Mouse (Mus musculus): ENCODE measurements around the gene Svop. TPM values are rescaled to one million over a fixed set of nuclear protein-coding genes. Genes with fewer than 3 reads are reported as not detected.

Svop gene
- total RNA-seq, 2 experiments from 2014 or later: 191 to 211 TPM

DNA sequence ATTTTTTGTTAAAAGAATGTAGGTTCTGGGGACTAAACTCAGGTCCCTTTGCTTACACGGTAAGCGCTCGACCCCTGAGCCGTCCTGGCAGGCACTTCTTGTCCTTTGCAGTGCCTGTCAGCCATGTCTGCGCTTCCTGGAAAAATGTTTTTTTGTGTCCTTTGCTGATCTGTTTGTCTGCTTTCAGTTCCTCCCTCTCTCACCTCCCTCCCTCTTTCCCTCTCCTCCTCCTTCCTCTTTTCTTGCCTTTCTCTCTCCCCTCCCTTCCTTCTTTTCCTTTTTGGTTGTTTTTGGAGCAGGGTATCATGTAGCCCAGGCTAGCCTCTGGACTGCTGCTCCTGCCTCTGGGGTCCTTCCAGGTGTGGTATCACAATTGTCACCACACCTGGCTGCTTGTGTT is 23.7 kb upstream of the Svop start:
- no peak for DNase-seq (ENCODE audit: low spot score in 2 of 2)
- intact Hi-C loops (cut with DNase I): no loop called here

DNA sequence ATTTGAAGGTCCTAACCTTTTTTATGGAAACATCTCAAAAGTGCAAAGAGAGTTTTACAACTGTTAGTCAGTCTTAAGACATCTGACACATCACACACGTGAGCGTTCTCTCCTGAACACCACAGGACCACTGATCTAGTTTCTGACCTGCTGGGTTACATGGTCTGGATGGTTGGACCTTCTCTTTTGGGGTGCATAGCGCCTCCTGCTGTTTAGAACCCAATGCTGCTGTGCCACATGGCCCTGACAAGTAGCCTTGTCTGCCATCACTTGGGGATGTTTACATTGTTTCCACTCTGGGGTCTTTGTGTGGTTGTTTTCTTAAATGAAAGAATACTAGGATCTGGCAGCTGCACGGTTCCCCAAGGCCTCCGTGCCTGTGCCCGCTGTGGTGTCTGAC is 22.0 kb upstream of the Svop start:
- DNase-seq (ENCODE audit: low spot score in 2 of 2): no peak
- intact Hi-C loops (cut with DNase I): no loop called here

DNA sequence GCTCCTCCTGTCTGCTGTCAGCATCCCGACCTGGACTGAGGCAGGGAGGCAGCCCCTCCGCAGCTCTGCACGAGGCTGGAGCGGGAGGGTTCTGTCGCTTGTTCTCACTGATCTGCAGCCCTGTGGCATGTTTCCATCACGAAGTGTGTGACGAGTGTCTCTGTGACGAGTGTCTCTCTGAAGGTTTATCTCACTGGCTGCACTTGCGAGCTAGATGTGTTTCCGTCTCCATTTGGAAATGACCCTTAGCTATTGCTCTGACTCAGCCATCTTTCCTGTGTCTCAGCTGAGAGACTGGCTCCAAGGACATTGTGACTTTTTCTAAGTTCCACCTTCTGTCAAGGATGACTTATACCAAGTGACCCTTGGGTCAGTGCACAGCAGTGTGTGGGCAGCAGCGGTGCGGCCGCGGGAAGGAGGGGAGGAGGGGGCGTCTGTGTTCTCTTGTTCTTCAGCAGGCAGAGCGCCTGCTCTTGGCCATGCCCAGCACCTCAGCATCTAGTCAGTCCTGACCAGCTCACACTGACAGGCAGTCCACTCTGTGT is 15.1 kb upstream of the Svop start:
- no peak for DNase-seq (ENCODE audit: low spot score in 2 of 2)
- intact Hi-C loops (cut with DNase I): no loop called here

DNA sequence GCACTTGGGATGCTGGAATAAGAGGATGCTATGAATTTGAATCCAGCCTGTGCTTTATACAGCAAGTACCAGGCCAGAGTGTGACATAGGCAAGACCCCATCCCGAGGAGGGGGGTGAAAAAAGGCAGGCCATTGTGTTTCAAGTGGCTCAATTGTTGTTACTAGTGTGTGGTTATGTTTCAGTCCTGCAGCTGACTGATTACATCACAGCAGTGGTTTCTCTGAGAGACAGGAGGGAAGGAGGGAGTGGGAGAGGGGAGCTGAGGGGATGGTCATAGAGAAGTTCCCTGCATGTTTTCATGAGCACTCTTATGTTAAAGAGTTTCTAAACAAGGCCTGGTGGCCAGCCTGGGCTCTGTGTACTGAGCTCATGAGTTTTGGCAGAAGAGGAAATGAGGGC is 11.4 kb upstream of the Svop start:
- no peak for DNase-seq (ENCODE audit: low spot score in 2 of 2)
- intact Hi-C loops (cut with DNase I): no loop called here

DNA sequence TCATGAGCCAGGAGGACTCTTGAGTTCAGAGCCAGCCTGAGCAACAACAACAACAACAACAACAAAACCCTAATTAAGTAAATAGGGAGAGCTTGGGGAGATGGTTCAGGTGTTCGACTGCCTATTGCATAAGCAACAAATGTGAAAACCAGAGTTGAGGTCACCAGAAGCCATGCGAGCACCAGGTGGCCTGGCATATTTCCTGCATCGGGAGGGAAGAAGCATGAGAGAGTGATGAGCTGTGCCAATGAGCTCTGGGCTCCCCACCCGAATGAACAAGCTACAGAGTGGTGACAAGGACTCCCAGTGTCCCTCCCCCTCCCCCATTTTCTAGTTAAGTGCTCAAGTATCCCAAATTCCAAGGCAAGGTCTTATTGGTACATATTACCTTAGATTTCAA is 10.5 kb upstream of the Svop start:
- intact Hi-C loops (cut with DNase I): no loop called here
- no peak for DNase-seq (ENCODE audit: low spot score in 2 of 2)

DNA sequence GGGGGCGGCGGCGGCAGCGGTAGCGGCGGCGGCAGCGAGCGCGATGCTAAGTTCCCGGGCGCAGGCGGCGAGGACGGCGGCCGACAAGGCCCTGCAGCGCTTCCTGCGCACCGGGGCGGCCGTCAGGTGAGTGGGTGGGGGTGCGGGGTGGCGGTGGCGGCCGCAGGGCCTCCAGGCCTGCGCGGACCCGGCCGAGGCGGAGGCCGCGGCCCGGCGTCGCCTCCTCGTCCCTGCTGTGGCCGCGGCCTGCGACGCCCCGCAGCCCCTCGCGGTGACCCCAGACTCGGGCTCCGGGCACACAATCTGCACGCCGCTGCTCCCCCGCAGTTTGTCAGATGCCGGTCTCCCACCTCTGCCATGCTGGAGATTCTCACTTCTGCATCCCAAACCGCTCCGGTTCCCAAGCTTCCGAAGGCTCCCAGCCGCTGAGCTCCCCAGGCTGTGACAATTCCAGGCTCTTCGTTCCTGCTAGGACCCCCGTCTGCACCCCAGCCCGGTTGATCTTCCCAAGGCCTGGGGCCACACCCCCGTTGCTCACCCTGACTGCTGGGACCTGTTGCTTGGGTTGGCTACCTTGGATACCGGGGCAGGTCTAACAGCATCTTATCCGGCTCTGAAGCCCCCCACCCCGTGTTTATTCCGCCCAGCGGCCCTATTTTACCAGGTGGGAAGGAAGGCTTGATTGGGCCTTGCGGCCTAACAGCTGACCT is 9.2 kb upstream of the Svop start:
- DNase-seq (ENCODE audit: low spot score in 2 of 2): no peak
- intact Hi-C loops (cut with DNase I): no loop called here

DNA sequence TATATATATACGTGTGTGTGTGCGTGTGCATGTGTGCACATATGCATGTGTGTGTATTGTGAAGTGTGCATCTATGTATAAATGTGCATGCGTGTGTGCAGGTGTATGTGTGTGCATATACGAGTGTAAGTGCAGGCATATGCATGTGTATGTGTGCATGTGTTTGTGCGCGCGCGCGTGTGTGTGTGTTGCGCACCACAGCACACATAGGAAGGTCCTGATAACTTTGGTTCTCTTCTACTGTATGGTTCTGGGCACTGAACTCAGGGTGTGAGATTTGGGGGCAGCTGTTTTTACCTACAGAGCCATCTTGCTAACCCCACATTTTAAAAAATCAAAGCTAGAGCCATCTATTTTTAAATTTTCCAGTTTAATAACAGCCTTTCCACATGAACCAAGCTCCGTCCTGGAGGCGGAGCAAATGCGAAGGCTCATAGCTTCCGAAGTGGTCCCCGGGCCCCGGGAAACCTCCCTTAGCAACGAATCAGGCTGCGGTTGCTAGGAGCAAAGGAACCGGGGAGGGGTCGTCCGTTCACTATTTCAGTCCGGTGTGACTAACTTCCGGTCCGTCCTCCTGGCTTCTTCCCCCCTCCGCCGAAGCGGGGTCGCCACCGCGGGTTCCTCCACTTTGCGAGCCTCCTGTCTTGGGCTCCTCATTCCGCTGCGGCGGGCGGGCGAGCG is 8.5 kb upstream of the Svop start:
- intact Hi-C loops (cut with DNase I): no loop called here
- DNase-seq (ENCODE audit: low spot score in 2 of 2): peak; percentile 94 to 95

DNA sequence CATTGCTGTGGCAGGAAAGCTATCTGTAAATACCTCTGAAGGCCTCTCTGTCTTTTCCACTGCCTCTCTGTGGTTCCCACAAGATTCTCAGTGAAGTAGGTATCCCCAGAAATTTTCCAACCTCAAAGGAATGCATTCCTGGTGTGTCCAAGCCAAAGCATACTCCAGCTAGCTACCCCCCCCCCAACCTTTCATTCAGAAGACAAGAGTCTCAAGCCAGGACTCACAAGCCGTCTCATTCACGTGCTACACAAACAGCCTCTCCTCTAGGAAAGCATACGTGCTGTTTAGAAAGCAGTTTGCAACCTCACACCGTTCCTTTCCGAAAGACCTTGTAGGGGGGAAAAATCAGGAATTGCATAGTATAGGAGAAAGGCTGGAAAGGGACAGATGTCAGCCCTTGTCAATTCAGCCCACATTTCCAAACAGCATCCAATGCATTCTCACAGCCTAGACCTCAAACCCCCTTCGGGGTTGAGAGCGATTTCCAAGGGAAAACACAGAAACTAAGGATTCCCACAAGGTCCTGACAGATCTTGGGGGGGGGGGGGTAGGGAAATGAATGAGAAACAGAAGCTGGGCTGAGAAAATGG is 853 bp downstream of the Svop start:
- no peak for DNase-seq (ENCODE audit: low spot score in 2 of 2)
- intact Hi-C loops (cut with DNase I): no loop called here

DNA sequence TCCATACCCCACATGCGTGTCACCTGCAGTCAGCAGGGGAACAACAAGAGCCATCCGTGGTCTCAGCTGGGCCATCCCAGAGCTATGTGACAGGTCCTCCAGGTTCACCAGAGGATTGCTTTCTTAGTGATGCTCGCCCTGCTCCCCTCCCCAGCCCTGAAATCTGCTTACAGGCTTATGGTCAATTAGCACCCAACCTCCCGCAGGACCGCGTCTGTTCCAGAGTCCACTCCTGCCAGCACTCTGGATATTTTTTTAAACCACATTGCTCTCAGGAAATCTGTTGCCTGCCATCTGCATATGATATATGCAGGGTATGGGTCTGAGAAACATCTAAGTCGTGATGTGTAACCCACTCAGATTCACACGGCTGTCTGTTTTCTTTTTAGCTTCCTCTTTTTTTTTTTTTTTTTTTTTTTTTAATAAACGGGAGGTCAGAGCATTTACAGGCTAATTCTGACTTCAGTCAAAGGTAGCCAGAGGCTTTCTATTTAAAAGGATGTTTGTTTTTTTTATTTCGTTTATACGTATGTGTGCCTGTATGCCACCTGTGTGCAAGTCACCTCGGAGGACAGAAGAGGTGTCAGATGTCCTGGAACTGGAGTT is 3.4 kb downstream of the Svop start:
- intact Hi-C loops (cut with DNase I): no loop called here
- DNase-seq (ENCODE audit: low spot score in 2 of 2): peak; percentile 34 to 60

DNA sequence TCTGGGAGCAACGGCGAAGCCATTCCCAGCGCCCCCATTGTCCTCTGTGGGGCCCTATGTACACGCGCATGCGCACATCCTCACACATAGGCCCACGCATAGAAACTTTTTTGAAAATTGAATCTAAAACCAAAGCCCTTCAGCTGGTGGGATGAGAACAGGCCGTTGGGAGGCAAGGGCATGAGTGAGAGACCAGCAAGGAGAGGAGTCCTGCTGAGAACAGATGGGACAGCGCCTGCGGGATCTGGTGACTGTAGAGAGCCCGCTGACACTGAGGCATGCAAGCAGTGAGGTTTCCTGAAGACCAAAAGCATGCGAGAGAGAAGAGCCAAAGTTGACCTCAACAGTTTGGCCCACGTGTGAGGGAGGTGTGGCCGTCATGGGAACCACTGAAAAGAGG is 5.9 kb downstream of the Svop start:
- intact Hi-C loops (cut with DNase I): no loop called here
- DNase-seq (ENCODE audit: low spot score in 2 of 2): no peak

DNA sequence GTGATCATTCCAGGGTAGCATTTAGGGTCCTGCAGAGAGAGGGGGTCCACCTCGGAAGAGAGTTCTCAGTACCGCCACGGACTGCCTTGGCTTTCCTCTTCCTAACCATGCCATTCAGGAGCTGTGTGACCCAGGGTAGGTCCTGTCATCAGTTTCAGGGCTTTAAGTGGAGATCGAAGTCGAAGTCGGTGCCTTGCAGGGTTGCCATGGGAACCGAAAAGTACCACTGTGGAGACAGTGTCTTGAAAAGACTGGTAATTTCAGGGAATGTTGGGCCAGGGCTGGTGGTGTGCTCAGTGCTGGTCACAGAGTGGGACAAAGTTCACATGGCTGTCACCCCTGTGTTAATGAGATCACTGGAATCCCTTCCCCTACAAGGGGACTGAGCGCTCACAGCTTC is 14.4 kb downstream of the Svop start:
- DNase-seq (ENCODE audit: low spot score in 2 of 2): no peak

DNA sequence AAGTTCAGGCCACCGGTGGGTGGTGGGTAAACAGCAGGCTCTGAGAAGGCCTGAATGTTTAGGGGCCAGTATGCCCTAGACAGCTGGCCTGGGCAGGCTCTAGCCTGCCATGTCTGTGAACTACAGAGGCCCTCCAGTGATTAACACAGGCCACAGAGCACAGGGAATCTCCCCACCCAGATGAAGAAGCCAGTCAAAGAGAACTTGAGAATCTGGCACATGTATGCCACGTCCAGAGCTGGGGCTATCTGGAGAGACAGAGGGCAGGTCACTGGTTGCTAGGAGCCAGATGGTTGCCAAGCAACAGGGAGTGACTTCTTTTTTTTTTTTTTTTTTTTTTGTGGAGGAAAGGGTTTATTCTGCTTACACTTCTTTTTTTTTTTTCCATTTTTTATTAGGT is 19.1 kb downstream of the Svop start:
- DNase-seq (ENCODE audit: low spot score in 2 of 2): no peak
- intact Hi-C loops (cut with DNase I): no loop called here

More for the DNA sequence above, 14.4 kb downstream of the Svop start:
- intact Hi-C loops (cut with DNase I): no loop called here

DNA sequence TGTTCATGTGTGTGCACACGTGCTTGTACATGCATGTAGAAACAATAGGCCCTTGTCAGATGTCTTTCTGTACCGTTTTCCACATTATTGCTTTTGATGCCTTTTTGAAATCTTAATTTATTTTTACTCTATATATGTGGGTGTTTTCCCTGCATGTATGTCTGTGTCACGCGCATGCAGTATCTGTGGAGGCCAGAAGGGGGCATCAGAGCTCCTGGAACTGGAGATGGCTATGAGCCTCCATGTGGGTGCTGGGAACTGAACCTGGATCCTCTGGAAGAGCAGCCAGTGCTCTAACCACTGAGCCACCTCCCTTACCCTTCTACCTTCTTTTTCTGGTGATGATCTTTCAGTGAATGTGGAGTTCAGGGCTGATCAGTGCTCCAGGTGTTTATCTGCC is 20.5 kb downstream of the Svop start:
- no peak for DNase-seq (ENCODE audit: low spot score in 2 of 2)
- intact Hi-C loops (cut with DNase I): no loop called here

DNA sequence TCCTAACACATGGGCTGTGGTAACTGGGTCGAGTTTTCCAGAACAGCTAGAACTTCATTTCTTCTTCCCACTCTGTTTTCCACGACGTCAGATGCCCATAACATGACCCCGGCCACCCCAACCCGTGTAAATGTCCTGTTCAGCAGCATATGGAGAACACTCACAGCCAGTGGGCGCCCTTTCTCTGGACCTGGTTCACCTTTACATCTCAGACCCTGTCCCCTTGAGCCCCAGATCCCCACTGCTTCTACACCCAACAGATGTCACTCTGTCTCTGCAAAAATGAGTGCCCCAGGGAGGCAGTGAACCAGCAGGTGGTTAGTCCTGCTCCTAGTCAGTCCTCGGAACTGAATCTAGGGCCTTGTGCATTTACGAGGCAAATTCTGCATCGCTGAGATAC is 23.4 kb downstream of the Svop start:
- no peak for DNase-seq (ENCODE audit: low spot score in 2 of 2)
- intact Hi-C loops (cut with DNase I): no loop called here

DNA sequence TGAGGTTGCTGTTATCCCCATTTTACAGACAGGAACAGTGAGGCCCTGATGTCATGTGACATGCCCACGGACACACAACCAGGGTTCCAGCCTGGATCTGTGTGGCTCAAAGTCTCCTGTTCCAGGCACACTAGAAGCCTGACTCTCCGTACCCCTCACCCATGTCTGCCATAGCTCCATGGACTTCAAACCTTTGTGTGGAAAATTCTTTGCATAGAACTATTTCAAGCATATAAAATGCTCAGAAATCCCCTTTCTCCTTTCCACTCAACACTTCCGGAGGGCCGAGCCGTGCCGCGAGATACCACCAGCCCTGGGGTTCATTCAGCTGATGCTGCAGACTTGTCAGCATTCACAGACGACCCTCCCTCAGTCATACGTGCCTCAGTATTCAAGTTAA is 23.8 kb downstream of the Svop start:
- intact Hi-C loops (cut with DNase I): no loop called here
- no peak for DNase-seq (ENCODE audit: low spot score in 2 of 2)

DNA sequence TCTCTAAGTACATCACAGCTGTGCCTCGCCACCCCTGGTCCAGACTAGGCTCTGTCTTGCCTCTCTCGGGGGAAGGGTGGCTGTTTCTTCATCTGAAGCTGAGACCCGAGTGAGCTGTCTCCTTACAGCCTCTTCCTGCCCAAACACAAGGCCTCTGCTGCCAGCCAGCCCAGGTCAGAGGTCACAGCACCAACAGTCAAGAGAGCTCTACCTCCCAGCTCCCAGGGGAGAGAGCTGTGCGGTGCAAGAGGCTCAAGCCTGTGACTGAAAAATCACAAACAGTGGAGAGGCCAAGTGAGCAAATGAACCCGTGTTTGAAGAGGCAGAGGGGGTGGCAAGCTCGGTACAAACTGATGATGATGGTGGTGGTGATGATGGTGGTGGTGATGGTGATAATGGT is 24.8 kb downstream of the Svop start:
- intact Hi-C loops (cut with DNase I): no loop called here
- no peak for DNase-seq (ENCODE audit: low spot score in 2 of 2)

DNA sequence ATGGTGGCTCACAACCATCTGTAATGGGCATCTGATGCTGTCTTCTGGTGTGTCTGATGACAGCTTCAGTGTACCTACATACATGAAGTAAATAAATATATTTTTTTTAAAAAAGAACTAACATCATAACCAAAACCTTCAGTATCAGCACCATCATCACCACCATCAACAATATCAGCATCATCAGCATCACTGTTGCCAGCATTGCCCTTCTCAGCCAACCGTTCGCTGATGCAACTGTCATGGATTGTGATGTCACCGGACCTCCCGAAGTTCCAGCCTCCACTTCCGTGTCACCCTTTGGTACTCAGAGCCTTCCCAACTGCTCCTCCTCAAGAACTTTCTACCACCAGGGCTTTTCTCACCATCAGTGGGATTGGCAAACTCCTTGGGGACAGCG is 26.2 kb downstream of the Svop start, which contains the start of gene Usp30:
TSS of gene Usp30 (plus strand) at position 301 of the 400 bp plus-strand sequence.
- intact Hi-C loops (cut with DNase I): no loop called here
- no peak for DNase-seq (ENCODE audit: low spot score in 2 of 2)

DNA sequence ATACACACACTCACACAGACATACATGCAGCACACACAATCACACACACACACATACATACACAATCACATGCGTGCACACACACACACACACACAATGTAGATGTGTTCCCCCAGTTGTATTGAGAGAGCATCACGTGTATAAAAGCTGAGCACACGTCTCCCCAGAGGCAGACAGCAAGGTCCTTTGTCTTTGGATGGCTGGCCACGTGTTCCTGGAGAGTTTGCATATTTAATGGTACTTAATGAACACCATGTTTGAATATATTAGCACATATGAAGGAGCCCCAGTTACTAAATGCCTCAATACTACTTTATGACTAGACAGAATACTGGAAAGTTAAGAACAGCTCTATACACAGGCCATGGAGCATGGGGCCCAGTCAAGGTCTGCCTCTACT is 27.4 kb downstream of the Svop start:
- DNase-seq (ENCODE audit: low spot score in 2 of 2): no peak
- intact Hi-C loops (cut with DNase I): no loop called here

DNA sequence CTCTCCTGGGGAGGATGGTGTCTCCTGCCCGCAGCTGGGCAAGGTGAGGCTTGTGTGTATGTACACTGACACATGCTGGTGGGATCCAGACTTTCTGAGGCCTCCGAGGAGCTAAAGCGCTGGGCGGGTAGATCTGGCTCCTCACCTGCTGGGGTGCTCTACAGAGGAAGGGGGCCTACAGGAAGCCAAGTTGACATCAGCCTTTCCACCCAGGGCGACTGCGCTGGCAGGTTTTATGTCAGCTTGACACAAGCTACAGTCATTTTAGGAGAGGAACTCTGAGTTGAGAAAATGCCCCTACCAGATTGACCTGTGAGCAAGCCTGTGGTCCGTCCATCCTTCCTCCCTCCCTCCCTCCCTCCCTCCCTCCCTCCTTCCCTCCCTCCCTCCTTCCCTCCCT is 29.7 kb downstream of the Svop start:
- DNase-seq (ENCODE audit: low spot score in 2 of 2): no peak
- intact Hi-C loops (cut with DNase I): no loop called here

DNA sequence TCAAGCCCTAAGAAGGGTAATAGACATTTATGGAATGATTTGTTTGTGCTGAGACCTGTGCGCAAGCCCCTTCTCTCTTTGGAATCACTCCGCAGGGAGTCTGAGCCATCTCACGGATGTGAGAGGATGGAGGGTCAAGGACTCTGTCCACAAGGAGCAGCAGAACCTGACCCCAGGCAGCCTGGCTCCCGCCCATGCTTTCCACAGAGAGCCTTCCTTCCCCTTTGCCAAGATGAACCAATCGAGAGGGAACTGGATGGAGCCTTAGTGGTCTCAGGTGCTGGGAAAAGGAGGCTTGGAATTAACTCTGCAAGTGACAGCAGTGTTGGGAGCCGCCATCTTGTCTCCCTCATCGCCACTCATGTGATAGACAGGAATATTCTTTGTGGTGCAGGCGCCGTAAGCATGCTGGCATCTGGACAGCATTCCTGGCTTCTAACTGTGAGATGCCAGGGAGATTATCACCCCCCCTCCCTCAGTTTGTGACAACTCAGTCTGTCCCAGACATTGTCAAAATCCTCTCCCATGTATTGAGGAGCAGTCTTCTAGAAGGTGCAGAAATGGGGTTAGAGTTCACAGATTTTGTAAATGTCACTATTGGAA is 34.1 kb downstream of the Svop start:
- intact Hi-C loops (cut with DNase I): no loop called here
- DNase-seq (ENCODE audit: low spot score in 2 of 2): peak in 1 of 2 experiments; percentile 29

Data from left cerebral cortex, postnatal 14 days (tissue).